Mouse (Mus musculus): Measurements from ENCODE around the gene Sdccag8.

Gene Sdccag8

DNA sequence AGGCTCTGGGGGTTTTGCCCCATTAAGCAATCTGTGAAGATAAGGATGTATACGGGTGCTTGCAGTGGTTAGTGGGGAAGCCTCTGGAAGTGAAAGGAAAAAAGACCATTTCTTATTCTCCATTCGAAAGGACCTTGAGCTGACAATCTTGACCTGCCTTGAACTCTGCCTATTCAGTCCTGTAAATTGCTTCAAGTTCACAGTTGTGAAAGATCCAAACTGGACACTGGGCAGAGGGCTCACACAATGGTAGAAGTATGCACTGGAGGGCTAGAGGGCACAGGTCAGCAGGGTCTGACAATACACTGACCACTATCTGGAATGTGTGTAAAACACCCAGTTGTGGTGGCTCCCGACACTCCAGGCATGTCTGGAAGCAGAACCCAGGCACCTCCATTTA, 198.3 kb downstream of the Sdccag8 start:
- DNase-seq (ENCODE audit: low spot score), result no peak

- DNase-seq (ENCODE audit: low spot score), result no peak
Measured at GRCm38 (mm10) chr1:177013313-177013712, 198.9 kb downstream of the Sdccag8 start.

DNA sequence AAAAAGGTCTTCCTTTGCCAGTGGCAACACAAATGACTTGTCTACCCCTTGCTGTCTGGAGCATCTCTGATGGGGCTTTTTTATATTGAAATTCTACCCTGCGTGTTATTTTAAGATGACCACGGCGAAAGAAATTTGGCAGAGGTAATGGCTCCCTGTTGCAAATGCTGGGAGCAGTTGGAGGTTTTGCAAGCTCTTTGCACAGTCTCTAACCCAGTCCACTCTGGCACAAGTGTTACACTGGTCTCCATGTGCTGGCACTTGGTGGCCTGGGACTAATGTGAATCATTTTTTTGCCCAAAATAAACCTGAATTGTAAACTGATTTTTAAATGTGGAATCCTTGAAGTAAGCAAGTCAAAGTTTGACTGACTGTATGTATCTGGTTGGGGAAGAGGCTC, 199.3 kb downstream of the Sdccag8 start:
- no peak for DNase-seq (ENCODE audit: low spot score)

DNA sequence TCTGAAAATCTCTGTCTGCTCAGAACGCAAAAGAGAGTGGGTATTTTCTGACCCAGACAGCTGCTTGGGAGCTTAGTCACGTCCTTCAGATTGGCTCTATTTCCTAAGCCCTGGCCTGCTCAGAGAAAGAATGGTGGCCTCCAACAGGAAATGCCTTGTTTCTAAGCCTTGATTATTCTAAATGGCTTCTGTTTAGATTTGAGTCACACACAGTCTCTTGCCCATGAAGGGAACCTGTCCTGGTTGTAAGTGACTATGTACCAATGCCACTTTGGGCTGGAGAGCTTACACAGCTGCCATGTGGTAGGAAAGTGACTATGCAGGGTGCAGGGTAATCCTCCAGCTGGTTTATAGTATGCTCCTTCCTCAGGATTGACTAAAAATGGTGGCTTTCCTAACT, 199.9 kb downstream of the Sdccag8 start:
- DNase-seq (ENCODE audit: low spot score), result no peak

- DNase-seq (ENCODE audit: low spot score), result no peak
Measured at GRCm38 (mm10) chr1:177014921-177015439, 200.5 kb downstream of the Sdccag8 start.

DNA sequence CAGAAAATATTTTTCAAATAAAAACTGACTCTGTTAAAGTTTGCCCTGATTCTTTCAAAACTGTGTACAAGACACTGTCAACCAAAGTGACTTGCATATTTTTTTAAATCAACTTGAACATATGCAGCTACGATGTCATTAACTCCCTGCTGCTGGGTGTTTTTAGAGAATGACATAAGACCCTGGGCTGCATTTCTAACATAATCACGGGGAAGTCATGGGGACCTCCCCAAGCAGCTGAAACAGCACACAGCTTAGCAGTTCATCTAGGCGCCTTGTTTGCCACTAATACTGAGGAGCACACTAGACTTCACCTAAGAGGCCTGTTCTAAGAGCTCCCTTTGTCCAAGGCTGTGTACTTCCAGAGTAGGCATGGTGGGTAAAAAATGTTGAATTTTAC, 201.5 kb downstream of the Sdccag8 start:
- DNase-seq (ENCODE audit: low spot score), result no peak

DNA sequence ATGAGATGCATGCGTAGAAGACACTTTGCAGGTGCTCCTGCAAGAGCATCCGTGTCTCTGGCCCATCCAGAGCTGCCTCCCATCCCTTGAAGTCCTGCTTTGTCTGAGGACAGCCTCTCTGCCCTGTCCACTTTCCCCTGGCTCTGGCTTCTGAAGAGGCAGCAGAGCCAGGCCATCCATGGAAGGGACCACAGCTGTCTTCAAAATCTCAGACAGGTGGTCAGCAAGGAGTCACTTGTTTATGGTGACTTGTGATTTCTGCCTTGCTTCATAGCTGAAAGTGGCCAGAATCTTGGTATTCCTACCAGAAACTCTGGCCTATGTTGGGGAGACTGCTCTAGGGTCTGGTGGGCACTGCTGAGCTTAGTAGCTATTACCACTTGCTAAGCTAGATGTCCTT, 202.3 kb downstream of the Sdccag8 start:
- DNase-seq (ENCODE audit: low spot score), result no peak

- DNase-seq (ENCODE audit: low spot score), result no peak
Measured at GRCm38 (mm10) chr1:177018750-177019149, 204.3 kb downstream of the Sdccag8 start.

DNA sequence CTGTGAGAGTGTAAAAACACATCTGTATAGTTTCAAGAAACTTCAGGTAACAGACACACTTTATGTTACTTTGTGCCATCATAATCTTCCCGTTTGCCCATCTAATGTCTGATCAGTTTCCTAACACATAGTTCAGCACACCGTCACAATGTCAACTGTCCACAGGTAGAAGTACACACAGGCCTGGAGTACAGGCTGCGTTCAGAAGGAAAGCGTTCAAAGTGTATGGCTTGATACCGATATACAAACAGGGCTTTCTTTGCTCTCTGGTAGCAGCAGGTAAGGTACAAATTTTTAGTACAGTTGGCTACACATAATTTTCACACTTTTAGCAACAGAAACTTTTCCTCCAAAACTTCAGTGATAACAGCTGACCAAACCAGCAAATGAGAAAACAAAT, 205.2 kb downstream of the Sdccag8 start:
- no peak for DNase-seq (ENCODE audit: low spot score)

GRCm38 (mm10) chr1:177022751-177023150, 208.3 kb downstream of the Sdccag8 start:
- no peak for DNase-seq (ENCODE audit: low spot score)

GRCm38 (mm10) chr1:177027706-177028105, 213.2 kb downstream of the Sdccag8 start:
- no peak for DNase-seq (ENCODE audit: low spot score)

GRCm38 (mm10) chr1:177029032-177029431, 214.6 kb downstream of the Sdccag8 start:
- DNase-seq (ENCODE audit: low spot score), result no peak

DNA sequence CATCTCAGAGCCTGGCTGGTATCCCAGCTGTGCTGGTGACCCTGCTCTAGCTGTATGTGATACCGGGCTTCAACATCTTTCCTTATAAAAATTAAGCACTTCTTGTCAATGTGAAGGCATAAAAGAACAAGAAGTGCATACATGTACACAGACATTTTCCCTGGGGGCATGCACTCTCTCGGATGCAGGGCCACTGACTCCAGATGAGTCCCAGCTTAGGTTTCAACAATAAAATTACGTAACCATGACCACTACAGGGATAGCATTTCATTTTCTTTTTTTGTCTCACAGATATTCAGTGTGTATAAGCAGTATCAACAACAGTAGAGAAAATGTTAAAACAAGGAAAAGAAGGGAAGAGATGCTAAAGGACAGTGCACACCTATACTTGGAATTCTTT, 216.2 kb downstream of the Sdccag8 start:
- DNase-seq (ENCODE audit: low spot score), result no peak

GRCm38 (mm10) chr1:177031196-177031595, 216.7 kb downstream of the Sdccag8 start:
- DNase-seq (ENCODE audit: low spot score), result no peak

GRCm38 (mm10) chr1:177032233-177032632, 217.8 kb downstream of the Sdccag8 start:
- DNase-seq (ENCODE audit: low spot score), result no peak

GRCm38 (mm10) chr1:177035460-177035859, 221.0 kb downstream of the Sdccag8 start:
- no peak for DNase-seq (ENCODE audit: low spot score)

DNA sequence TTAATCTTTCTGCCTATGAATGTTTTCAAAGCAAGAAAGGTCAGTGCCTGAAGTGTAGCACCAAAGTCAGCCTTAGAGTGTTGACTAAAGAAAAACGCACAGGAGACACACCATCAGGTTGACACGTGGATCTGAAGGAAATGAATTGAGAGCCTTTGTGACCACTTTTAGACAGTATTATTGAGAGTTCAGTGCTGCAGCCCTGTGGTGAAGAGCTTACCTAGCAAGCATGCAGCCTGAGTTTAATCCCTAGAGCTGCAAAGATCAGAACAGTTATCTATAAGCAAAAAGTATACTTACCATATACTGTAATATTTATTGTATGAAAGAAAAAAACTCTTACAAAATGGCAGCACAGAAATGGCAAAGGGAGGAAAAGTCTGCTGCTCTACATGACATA, 223.9 kb downstream of the Sdccag8 start:
- no peak for DNase-seq (ENCODE audit: low spot score)

DNA sequence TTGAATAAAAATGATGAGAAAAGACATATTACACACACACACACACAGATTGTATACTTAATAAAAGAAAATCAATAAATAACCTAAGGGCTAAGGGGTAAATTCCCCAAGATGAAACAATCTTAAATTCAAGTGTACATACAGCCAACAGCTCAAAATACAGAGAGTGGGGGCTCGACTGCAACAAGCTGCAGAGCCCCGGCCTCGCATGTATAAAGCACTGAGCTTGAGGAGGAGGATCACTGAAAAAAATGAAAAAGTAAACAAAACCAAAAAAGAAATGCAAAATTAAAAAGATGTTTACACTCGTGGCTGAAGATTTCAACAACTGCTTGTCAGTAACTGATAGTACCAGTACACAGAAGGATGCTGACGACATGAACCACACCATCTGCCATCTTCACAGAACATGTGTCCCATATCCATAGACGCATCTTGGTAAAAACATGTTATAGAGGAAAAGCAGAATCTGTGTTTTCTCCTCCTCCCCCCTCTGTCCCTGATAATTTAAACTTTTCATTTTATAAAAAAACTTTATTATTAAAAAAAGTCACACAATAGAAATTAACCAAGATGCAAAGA, 224.7 kb downstream of the Sdccag8 start:
- DNase-seq (ENCODE audit: low spot score), result no peak

DNA sequence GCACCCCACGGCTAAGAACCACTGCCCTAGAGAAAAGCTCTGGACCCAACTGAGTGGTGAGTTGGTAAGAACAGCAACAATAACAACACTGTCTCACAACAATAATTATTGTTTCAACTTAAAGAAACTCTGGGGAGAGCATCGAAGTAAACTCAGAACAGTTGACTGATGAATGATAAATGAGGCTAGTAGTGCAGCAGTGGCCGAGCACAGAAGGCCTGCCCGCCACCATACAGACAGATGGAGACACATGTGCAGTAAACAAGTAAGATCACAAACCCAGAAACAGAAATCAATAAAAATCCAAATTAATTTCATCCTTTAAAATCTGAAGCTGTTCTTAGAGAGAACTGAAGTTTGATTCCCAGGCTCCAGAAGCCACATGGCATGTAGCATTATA, 225.6 kb downstream of the Sdccag8 start:
- DNase-seq (ENCODE audit: low spot score), result no peak

DNA sequence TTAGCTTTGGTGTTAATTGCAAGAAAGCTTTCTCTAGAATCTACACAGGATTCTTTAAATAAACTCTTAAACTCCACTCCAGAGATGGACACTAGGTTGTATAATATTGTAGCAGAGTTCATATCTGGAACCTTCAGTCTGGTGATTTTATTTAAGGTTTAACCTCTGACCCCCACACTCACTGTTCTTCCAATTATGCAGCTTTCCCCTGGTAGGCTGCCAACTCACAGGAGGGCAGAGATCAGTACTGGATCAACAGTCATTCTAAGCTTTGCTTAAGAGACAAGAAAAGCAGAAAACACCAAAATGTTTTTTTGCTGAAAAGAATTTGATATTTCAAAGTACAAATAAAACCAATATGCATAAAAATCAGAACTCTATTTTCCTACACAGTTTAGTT, 231.4 kb downstream of the Sdccag8 start:
- no peak for DNase-seq (ENCODE audit: low spot score)

GRCm38 (mm10) chr1:177046963-177047362, 232.5 kb downstream of the Sdccag8 start:
- no peak for DNase-seq (ENCODE audit: low spot score)

GRCm38 (mm10) chr1:177048773-177049172, 234.3 kb downstream of the Sdccag8 start:
- DNase-seq (ENCODE audit: low spot score), result no peak

- no peak for DNase-seq (ENCODE audit: low spot score)
Measured at GRCm38 (mm10) chr1:177051366-177051963, 237.0 kb downstream of the Sdccag8 start.

DNA sequence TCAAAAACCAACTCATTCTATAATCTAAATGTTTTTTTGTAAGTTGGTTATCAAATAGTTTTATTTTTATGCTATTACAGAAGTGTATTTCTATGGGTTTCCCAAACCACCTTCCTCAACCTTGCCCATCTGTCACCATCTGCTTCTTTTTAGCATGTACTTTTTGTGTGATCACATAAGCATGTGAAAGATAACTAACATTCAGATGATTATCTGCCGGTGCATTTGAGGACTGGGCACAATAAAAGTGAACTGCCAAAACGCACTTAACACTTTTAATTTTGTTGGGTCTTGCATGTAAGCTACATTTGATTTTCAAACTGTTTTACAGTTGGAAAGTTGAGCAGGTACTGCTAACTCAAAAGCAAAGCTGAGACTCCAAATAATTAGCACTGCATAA, 240.4 kb downstream of the Sdccag8 start:
- no peak for DNase-seq (ENCODE audit: low spot score)

Measured in left cerebral cortex, adult 11 months (tissue).